ENCODE assay signal across 16 mouse cellular contexts in genomic region chr7:132738844-132739243, GRCm38 (mm10).
DNase-seq lines count a peak whose midpoint lies in the region; ATAC-seq and TF ChIP-seq lines count a peak whose summit lies in the region.
"Had no signal": no experiment of that assay in that cellular context is flagged by ENCODE, and none has a peak within 500 bp of the region (broad histone marks: within the 10 kb centered on the region; RNA-seq: fewer than 3 reads in every experiment).

No protein-coding gene starts in this region.

- H3K4me2 ChIP-seq in liver, postnatal 0 days (ENCODE audit: low read depth, low read length): peak overlapping the region; percentile 58
- H3K4me2 ChIP-seq in heart, embryonic 12.5 days: no peak overlapping the region
- H3K4me2 ChIP-seq: hindbrain, embryonic 14.5 days had no signal

- H3K36me3 ChIP-seq in erythroblast, embryonic 14.5 days (ENCODE audit: control insufficient read depth): peaks cover 96% of the 10 kb centered on the region
- H3K36me3 ChIP-seq in liver, postnatal 0 days (replicated peaks; ENCODE audit: insufficient read depth, low read length): peaks cover 43% of the 10 kb centered on the region
- H3K36me3 ChIP-seq in heart, embryonic 12.5 days: no peaks in the 10 kb centered on the region

- intact Hi-C loops in gastrocnemius, adult 2 months (cut with DNase I): no loop called here
- intact Hi-C loops in gastrocnemius, postnatal 36 days (cut with DNase I): loop anchor here (5.0 kb wide), 1 partner anchor 73 kb away; the partner anchor contains the start of gene Fam53b

- no peak for TF ChIP-seq CTCF in gastrocnemius, adult 2 months (IDR thresholded peaks at IDR 0.05)
- no peak for TF ChIP-seq CTCF in liver, postnatal 0 days (IDR thresholded peaks at IDR 0.05; ENCODE audit: low read depth)

- peak; percentile 95 for TF ChIP-seq EP300 in liver, postnatal 0 days (IDR thresholded peaks at IDR 0.05; ENCODE audit: low read depth)

- peak overlapping the region; percentile 88 for H3K27ac ChIP-seq in gastrocnemius, adult 2 months
- peak overlapping the region; percentile 90 for H3K27ac ChIP-seq in liver, postnatal 0 days (ENCODE audit: low read depth)
- H3K27ac ChIP-seq in heart, embryonic 12.5 days (ENCODE audit: poor library complexity, severe bottlenecking): no peak overlapping the region
- H3K27ac ChIP-seq: embryonic facial prominence, embryonic 10.5 days; hindbrain, embryonic 14.5 days had no signal

- 61% methylated on average over 6 of the region's 6 CpGs for WGBS in liver, postnatal 0 days (ENCODE audit: insufficient replicate concordance)
- 81% methylated on average over 6 of the region's 6 CpGs for WGBS in heart, embryonic 12.5 days

- no peaks in the 10 kb centered on the region for H3K27me3 ChIP-seq in erythroblast, embryonic 14.5 days (ENCODE audit: control insufficient read depth)
- H3K27me3 ChIP-seq in liver, postnatal 0 days (ENCODE audit: insufficient read depth, low read length): no peaks in the 10 kb centered on the region
- no peaks in the 10 kb centered on the region for H3K27me3 ChIP-seq in heart, embryonic 12.5 days (replicated peaks)
- H3K27me3 ChIP-seq: Patski had no signal

- peak overlapping the region; percentile 14 for H3K9ac ChIP-seq in liver, postnatal 0 days (replicated peaks)
- no peak overlapping the region for H3K9ac ChIP-seq in heart, embryonic 12.5 days
- H3K9ac ChIP-seq: hindbrain, embryonic 14.5 days had no signal

- DNase-seq in gastrocnemius, adult 2 months: no peak
- DNase-seq in gastrocnemius, postnatal 36 days: no peak
- peak; percentile 72 to 74 for DNase-seq in cerebellum, adult 18-20 months
- no peak for DNase-seq in liver, postnatal 0 days
- DNase-seq in layer of hippocampus, adult 9-11 months: no peak
- no peak for DNase-seq in layer of hippocampus, adult 18-20 months (ENCODE audit: low spot score in 2 of 2)
- DNase-seq: kidney, postnatal 10 days; lung, postnatal 36 days; midbrain, embryonic 14.5 days; right cerebral cortex, adult 18-20 months had no signal

- H3K9me3 ChIP-seq in erythroblast, embryonic 14.5 days (ENCODE audit: control insufficient read depth, low read length): no peaks in the 10 kb centered on the region
- H3K9me3 ChIP-seq in liver, postnatal 0 days (ENCODE audit: low read length): no peaks in the 10 kb centered on the region
- no peaks in the 10 kb centered on the region for H3K9me3 ChIP-seq in heart, embryonic 12.5 days (replicated peaks)
- H3K9me3 ChIP-seq: embryonic facial prominence, embryonic 10.5 days had no signal

- no peak overlapping the region for H3K4me3 ChIP-seq in gastrocnemius, adult 2 months
- H3K4me3 ChIP-seq in erythroblast, embryonic 14.5 days (replicated peaks): peak overlapping the region; percentile 52
- no peak overlapping the region; the same call in 1 of the 2 replicates for H3K4me3 ChIP-seq in liver, postnatal 0 days (ENCODE audit: low read depth, low read length)
- no peak overlapping the region for H3K4me3 ChIP-seq in heart, embryonic 12.5 days
- H3K4me3 ChIP-seq: embryonic facial prominence, embryonic 10.5 days had no signal

- H3K4me1 ChIP-seq in erythroblast, embryonic 14.5 days (ENCODE audit: control insufficient read depth): peaks cover 94% of the 10 kb centered on the region
- H3K4me1 ChIP-seq in liver, postnatal 0 days (ENCODE audit: insufficient read depth): peaks cover 53% of the 10 kb centered on the region
- H3K4me1 ChIP-seq in heart, embryonic 12.5 days (replicated peaks): peaks cover 50% of the 10 kb centered on the region

- peak; percentile 56 for ATAC-seq in liver, postnatal 0 days
- ATAC-seq in heart, embryonic 12.5 days (ENCODE audit: insufficient number of reproducible peaks, low FRiP score): no peak
- ATAC-seq: intestine, postnatal 0 days; Patski had no signal

Comparison
In these comparisons a context has a peak if more than half of its experiments do, and no peak if none do; other contexts are left out.
1. DNase-seq: peak in cerebellum, adult 18-20 months (2 of 2); none in gastrocnemius, adult 2 months (single experiment), gastrocnemius, postnatal 36 days (0 of 2), liver, postnatal 0 days (single experiment), layer of hippocampus, adult 9-11 months (single experiment) and layer of hippocampus, adult 18-20 months (0 of 2).